Mouse (Mus musculus) brain, embryonic 14.5 days (tissue): ENCODE data around the gene Atp1b2. TPM values are rescaled to one million over a fixed set of nuclear protein-coding genes. Genes with fewer than 3 reads are reported as not detected.
A peak's percentile ranks its signal among the peaks of the same experiment; 100 is the strongest.
"Not testable (repeated sequence)": the region's sequence is repeated elsewhere in the genome, so short reads cannot be mapped to it uniquely, and the experiment has no call there.

Experiments used
- DNase-seq: peaks from one replicate; pipeline ENCODE4 v3.0.0-alpha.2; 2011; ENCODE audit warnings: low read depth
- CTCF ChIP-seq: fragments of 200-500 bp; IDR thresholded peaks from 2 replicates; pipeline ENCODE4 v1.5.1; 2012; ENCODE audit warnings: inconsistent platforms, mild to moderate bottlenecking, moderate library complexity, borderline replicate concordance; ENCODE audit not compliant: insufficient read depth, insufficient read length; ENCODE audit errors: extremely low read depth
- POLR2A ChIP-seq: fragments of 200-500 bp; IDR thresholded peaks from 2 replicates; pipeline ENCODE4 v1.6.1; 2012; ENCODE audit warnings: mild to moderate bottlenecking, inconsistent platforms, borderline replicate concordance; ENCODE audit not compliant: poor library complexity, insufficient read depth, insufficient read length, severe bottlenecking; ENCODE audit errors: extremely low read depth
- polyA plus RNA-seq: library from polyadenylated mRNA; depleted of rRNA; stranded (reverse); fragments of >200 nt; gene quantifications from 2 replicates; pipeline ENCODE4 v1.2.3, GENCODE M21; 2012; rRNA removed

Atp1b2 gene
- 44.3 and 74.7 TPM in 2 replicates for polyA plus RNA-seq

GRCm38 (mm10) chr11:69605726-69606490, at the start of gene Atp1b2:
TSS of gene Atp1b2 (minus strand) at chr11:69605942.
- DNase-seq, result peak; percentile 97
- TF ChIP-seq CTCF (no peak), POLR2A (peak; percentile 99; the same call in 1 of the 2 replicates)

DNA sequence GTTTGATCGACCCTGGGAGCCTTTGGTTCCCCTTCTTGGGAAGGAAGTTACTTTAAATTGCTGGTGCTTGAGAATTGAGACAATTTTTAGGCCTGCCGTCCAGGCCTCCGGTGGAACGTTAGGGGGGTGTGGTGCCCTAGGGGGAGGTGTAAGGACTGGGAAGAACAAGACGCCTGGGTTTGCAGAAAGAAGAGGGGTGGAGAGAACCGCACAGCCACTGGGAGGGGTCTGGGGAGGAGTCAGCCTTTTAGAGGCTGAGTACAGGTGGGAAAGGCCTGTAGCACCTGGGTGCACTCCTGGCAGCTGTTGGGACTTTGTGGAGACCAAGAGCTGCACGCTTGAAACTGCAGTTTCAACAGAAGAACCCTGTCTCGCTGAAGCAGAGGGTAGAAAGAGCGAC, 49.0 kb upstream of the Atp1b2 start:
- no peak for DNase-seq
- TF ChIP-seq CTCF, result no peak
- no peak for TF ChIP-seq POLR2A

DNA sequence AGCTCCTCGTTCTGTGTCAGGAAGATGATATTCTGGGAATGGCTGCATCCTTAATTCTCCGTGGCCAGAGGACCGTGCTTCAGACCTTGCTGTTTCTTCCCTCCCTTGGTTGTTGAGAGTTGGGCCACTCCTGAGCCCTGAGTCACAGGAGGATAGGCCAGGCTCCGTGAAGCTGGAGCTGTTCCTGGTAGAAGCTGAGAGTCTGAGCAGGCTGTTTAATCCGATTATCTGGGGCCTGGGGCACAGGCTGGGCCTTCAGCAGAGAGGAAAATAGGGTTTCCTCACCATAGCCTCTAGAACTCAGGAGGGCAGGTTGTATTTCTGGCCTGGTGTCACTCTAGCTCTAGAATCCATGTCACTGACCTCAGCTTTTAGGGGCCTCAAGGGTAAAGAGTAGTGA, 47.7 kb upstream of the Atp1b2 start:
- peak; percentile 18 for DNase-seq
- no peak for TF ChIP-seq POLR2A
- no peak for TF ChIP-seq CTCF

DNA sequence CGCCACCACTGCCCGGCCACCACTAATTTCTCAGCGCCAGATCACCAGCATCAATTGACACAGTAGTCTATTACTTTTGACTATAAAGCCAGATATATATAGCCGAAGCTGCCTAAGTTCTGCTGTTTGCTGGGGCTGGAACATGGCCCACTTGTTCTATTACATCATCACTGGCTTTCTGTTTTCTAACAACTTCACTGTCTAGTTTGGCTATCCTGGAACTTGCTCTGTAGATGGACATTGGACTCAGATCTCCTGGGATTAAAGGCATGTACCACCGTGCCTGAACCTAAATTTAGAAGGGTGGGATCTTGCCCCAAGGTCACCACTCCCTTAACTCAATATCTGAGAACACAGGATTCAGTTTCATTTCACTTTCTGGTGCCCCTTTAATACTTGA, 40.1 kb upstream of the Atp1b2 start:
- no peak for DNase-seq
- TF ChIP-seq POLR2A, result no peak
- TF ChIP-seq CTCF, result no peak

DNA sequence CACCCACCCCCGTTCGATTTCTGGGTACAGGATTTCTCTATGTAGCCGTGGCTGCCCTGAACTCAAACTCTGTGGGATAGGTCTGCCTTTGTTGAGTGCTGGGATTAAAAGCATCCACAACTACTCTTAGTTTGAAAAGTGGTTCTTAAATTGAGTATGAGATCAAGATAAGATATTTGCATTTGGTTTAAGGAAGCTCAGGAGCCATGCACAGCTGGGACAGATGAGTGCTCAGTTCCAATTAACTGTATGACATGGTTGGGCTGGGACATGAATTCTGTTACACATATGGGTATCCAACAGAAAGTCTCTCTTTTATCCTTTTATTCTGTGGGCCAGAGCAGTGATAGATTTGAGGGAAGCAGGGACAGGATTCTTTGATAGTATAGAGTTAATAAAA, 29.7 kb upstream of the Atp1b2 start:
- no peak for TF ChIP-seq POLR2A
- TF ChIP-seq CTCF, result no peak
- DNase-seq, result no peak

DNA sequence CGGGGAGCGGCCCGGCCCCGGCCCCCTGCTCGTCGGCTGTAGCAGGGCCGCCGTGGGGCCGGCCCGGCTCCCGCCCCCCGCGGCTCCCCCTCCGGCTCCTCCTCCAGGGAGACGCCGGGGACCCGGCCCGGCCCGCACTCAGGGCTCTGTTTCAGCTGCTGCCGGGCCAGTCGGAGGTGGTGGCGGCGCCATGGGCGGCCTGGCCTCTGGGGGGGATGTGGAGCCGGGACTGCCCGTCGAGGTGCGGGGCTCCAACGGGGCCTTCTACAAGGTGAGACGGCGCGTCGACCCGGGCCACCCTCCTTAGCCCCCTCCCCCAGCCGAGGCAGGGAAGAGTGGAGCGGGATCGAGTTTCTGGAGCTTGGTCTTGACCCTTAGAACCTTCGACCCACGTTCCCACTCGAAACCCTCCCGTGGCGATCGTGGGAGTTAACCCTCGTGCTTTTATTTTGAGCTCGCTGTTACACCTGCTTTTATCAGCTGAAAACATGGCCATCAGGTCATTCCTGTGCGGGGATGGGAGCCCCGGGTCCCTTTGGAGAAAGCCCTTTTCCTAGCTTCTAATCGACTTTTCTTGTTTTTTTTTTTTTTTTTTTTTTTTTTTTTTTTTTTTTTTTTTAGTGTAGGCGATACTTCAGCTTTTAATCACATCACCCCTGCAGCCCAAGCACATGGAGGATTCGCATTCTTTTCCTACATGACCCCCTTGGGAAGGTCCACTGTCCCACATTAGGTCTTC, 27.6 kb upstream of the Atp1b2 start:
- TF ChIP-seq CTCF (no peak), POLR2A (no peak)
- no peak for DNase-seq

DNA sequence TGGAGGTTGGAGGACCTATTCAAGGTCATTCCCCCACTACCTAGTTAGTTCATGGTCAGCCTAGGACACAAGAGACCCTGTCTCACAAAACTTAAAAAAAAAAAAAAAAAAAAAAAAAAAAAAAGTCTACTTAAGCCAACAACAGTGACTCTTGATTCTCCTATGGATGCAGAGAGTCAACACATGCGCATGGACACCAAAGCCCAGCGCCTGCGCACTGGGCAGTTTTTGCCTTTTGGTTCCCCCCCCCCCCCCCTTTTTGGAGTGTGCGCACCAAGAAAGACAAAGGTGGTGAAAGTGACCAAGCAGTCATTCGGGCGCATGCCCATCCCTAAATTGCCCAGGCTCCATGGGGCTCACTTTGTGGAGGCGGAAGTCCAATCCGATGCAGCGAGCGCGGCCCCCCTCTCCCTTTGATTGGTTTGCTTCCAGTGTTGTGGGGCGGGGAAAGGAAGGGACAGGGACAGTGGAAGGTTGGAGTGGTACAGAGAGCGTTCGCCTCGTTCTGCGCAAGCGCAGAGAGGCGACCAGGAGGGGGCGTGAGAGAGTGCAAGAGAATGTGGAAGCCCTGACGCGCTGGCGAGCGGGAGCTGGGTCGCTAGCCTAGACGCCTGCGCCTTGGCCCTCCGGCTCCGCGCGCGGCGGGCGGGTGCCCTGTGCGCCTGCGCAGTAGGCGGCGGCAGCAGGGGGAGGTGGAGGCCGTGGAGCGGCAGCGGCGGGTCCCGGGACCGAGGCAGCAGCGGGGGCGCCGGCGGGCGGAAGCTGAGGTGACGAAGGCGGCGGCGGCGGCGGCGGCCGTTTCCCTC, 26.7 kb upstream of the Atp1b2 start, which contains the start of gene Fxr2:
Gene Fxr2, plus strand, starts transcription at position 707 of the 806 bp plus-strand sequence.
- TF ChIP-seq POLR2A (peak; percentile 94), CTCF (peak; percentile 81)
- peak; percentile 100 for DNase-seq

GRCm38 (mm10) chr11:69629802-69630201, 24.1 kb upstream of the Atp1b2 start:
- TF ChIP-seq POLR2A (no peak), CTCF (peak; percentile 14; the same call in 1 of the 2 replicates)
- peak; percentile 31 for DNase-seq

DNA sequence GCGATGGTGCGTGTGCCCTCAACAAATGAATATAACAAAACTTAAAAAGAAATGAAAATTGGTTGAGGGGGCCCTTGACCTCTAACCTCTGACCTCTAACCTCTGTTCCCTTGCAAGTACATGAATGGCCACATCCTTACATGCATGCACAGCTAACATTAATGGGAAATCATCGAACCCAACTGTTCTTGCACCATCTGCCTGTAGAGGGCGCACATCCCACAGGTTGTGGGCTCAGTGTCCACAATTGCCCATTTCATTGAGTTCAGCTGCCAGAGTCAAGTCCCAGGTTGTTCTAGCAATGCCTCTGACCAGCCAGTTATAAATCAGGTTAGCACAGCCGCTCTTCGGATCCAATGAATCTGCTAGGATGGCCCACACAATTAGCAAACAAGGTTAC, 22.5 kb upstream of the Atp1b2 start:
- peak; percentile 91 for TF ChIP-seq CTCF
- no peak for TF ChIP-seq POLR2A
- peak; percentile 81 for DNase-seq

DNA sequence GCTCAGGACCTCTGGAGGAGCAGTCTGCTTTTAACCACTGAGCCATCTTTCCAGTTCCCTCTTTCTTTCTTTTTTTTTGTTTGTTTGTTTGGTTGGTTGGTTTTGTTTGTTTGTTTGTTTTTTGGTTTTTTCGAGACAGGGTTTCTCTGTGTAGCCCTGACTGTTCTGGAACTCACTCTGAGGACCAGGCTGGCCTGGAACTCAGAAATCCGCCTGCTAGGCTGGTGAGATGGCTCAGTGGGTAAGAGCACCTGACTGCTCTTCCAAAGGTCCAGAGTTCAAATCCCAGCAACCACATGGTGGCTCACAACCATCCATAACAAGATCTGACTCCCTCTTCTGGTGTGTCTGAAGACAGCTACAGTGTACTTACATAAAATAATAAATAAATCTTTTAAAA, 18.6 kb upstream of the Atp1b2 start:
- DNase-seq, result not testable (repeated sequence)

- DNase-seq, result no peak
- no peak for TF ChIP-seq CTCF
- no peak for TF ChIP-seq POLR2A
Measured at GRCm38 (mm10) chr11:69623006-69623405, 17.3 kb upstream of the Atp1b2 start.
